Mouse (Mus musculus): Measurements from ENCODE around the gene Mettl16.

The Mettl16 gene

DNA sequence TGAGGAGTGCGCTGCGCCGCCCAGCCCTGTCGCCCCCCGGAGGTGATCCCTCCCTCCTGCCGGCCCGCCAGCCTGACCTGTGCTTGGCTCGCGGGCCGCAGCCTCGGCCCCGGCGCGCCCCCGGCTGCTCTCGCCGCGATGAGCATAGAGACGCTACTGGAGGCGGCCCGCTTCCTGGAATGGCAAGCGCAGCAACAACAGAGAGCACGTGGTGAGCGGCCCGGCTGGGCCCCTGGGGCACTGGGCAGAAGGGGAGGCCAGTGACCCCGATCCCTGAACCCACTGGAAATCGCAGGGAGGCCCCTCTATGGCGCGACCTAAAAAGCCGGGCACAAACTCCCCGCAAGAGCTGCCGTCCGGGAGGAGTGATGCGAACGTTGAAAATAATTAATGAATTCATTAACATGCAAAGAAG is 60.6 kb downstream of the Mettl16 start:
- peak in 1 of 2 experiments; percentile 54 for DNase-seq (ENCODE audit: low read depth in 1 of 2, low spot score in 2 of 2)

DNA sequence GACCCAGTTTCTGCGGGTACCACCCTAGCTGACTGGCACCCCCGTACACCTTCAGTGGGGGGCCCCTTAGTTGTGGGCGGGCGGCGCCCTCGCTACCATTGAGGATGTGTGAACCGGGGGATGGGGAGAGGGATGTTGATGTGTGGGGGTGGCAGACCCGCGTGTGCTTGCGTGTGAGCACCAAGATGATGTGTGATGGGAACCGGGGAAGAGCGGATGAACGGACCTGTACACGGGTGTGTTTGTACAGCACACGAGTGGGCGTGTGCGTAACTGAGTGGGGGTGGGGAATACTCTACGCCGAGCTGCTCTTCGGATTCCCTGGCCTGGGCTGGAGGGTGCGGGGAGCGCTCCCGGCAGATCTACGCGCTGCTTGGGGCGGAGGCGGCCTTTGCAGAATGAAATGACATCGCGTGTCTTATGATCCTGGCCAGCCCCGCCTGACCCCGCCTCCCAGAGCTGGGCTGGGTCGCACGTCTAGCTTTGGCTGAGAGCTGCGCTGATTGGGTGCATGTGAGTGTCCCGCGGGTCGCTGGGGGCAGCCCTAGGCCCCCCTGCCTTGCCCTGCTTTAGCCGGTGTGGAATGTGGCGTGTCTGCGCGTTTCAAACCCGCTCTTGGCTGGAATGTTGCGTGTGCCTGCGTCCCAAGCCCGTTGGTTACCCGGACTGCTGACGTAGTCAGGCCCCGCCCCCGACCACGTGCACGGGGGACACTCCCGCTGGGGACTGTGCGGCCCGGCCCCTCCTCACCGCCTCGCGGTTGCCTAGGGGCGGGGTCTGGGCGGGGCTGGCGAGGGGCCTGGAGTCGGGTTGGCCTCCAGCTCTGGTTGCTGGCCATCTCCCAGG is 61.2 kb downstream of the Mettl16 start:
- DNase-seq (ENCODE audit: low read depth in 1 of 2, low spot score in 2 of 2) = peak; percentile 99 to 100

DNA sequence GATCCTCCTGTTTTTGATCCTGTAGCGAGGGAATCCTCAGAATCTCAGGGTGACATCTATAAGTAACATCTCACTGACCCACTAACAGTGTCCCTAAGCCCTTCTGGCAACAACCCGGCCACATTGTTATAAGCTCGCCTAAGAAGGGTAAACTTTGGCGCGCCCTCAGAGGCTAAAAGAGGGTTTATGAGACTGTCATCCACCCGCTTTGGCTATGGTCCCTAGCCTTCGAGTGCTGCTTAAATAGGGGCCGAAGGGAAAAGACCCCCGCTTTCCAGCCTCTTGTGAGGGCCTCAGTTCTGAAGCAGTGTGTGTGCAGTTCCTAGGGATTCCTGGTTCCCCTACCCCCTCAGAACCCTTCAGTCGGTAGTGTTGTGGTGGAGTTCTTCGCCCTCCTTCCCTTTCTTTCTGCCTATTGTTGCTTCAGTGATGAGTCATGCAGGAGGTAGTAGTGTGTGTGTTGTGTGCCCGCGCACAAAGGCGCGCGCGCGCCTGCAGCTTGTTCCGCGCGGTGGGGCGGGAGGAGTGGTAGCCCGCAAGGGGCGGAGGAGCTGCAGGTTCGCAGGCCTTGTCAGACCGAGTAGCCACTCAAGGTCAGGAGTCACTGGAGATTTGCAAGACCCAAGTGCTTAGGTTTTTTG is 62.0 kb downstream of the Mettl16 start:
- DNase-seq (ENCODE audit: low read depth in 1 of 2, low spot score in 2 of 2) = peak; percentile 55 to 78

DNA sequence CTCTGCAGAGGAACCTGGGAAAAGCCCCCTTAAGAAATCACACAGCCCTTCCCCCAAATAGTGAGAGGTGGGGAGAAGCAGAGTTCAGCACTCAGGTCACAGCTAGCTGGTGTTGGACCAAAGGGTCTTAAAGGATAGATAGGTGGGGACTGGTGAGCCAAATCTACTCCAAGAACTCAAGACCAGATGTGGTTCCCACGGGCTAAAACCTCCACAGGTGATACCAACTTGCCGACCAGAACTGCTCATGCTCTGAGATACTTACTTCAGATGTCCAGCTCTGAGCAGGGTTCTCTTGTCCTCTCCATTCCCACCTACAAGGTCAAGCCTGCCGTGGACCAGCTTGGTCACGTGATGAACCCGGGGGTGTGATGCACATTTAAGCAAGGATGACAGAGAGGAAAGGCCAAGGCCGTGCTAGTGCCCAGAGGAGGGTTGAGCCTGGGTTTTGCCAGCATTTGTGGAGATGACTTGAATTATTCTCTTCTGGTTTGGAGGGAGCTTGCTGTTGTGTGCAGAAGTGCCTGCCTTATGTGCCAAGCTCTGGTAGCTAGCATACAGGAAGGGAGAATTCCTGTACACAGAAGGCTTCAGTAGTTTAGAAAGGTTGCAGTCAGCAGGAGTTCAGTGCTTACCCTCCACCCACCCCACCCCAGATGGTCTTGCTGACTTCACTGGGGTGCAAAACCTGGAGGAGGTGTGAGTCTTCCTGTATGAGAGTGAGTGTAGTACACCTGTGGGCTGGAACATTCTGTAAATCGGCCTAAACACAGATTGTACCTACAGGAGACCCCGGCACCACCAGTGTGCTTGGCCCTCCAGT is 63.1 kb downstream of the Mettl16 start:
- no peak for DNase-seq (ENCODE audit: low read depth in 1 of 2, low spot score in 2 of 2)

DNA sequence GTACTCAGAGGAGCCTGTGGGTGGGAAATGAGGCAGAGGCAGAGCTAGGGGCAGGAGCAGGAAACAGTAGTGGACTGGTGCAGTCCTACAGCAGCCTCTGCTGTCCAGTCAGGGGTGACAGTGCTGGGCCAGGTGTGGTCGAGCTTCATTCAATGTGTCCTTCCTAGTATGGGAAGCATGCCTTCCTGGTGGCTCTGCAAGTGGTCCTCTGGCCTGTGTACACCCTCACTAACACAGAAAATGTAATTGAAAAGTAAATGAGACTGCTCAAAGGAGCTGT is 63.7 kb downstream of the Mettl16 start:
- DNase-seq (ENCODE audit: low read depth in 1 of 2, low spot score in 2 of 2) = no peak

DNA sequence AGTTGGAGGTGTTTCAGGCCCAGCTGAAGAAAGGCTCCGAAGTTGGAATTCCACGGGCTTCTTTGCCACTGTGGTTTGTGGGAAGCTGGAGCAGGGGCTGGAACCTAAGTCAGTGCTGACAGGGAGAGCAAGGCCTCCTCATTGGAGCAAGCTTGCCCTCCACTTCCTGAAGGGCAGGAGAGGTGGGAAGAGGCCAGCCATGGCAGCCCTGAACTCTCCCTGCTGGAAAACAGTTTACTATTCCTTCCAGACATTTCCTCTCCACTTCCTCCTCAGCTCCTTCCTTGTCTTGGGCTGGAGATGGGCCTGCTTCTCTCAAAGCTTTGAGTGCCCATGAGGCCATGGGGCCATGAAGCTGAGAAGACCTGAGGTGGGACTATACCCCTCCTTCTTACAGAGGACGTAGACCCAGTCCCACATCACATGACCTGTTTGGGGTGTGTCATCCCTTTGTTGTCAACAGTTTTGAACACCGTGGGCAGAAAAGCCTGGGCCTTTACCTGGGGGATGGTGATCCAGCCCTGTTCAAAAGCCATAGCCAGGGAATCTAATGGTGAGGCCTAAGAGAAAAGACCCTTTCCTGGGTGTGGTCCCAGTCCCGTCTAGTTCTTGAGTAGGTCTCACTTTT is 64.1 kb downstream of the Mettl16 start:
- no peak for DNase-seq (ENCODE audit: low read depth in 1 of 2, low spot score in 2 of 2)

DNA sequence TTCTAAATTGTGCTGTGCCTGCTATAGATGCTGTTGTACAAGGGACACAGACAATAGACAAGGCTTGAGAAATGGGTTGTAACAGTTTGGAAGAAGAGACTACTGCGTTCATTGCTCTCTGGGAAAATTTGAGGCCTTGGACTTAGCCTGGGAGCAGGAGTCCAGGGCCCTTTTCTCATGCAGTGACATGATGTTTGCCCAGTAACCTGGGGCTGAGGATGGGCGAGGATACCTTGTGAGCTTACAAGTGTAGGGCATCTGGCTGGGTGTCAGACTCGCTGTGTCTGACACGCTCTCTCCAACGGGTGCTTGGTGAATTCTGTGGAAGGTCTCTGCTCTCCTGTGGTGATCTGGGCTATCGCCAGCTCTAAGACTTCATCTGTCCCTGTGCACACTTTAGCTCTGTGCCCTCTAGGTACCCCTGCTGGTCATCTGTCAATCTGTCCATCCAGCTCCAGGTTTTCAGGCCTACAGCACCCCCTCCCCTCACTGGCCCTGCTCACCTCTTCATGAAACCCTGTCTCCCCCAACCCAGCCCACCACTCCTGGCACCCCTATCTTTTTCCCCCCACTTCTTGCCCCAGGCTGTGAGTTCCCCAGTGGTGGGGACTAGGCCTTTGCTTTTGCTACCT is 65.1 kb downstream of the Mettl16 start:
- DNase-seq (ENCODE audit: low read depth in 1 of 2, low spot score in 2 of 2) = no peak

DNA sequence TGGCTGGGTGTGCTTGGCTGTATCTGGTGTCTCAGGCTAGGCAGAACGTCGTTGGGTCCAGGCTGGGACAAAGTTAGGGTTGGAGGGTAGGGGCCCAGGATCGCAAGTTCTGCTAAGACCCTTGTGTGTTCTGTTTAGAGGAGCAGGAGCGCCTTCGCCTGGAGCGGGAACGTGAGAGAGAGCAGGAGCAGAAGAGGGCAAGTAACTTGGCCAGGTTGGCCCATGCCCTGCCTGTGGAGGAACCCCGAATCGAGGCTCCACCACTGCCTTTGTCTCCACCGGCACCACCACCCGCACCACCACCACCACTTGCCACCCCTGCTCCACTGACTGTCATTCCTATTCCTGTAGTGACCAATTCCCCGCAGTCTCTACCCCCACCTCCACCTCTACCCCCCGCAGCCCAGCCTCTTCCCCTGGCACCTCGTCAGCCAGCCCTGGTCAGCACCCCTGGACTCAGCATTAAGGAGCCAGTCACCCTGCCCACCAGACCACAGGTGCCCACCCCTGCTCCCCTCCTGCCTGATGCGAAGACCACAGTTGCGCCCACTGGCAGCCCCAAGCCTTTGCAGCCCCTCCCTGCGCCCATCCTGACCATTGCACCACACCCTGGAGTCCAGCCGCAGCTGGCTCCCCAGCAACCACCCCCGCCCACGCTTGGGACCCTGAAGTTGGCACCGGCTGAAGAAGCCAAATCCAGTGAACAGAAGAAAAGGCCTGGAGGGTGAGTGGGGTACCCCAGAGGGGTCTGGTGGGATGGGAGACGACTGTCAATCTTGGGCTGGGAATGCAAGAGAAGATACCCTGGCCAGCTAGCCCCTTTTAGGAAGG is 65.8 kb downstream of the Mettl16 start:
- DNase-seq (ENCODE audit: low read depth in 1 of 2, low spot score in 2 of 2) = no peak

DNA sequence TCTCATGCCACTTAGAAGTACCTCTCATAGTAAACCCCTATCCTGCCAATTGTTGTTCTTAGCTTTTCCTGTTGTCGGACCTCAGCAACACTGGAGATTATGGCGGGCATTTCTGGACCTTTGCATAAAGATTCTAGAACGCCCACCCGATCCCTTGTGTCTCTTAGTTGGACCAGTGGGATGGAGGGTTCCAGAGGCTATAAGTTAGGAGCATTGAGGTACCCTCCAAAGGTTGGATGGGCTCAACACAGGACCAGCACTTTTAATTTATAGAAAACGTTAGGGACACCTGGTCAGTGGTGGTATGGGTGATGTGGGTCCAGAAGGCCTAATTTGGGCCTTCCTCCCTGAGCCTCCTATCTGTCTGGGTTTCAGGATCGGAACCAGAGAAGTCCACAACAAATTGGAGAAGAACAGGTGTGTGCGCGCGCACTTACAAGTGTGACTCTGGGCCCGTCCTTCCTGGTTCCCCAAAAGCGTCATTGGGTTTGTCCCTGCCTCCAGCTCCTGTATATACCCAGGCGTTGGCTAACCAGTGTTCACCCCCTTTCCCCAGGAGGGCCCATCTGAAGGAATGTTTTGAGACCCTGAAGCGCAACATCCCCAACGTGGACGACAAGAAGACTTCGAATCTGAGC is 66.5 kb downstream of the Mettl16 start:
- DNase-seq (ENCODE audit: low read depth in 1 of 2, low spot score in 2 of 2) = no peak

DNA sequence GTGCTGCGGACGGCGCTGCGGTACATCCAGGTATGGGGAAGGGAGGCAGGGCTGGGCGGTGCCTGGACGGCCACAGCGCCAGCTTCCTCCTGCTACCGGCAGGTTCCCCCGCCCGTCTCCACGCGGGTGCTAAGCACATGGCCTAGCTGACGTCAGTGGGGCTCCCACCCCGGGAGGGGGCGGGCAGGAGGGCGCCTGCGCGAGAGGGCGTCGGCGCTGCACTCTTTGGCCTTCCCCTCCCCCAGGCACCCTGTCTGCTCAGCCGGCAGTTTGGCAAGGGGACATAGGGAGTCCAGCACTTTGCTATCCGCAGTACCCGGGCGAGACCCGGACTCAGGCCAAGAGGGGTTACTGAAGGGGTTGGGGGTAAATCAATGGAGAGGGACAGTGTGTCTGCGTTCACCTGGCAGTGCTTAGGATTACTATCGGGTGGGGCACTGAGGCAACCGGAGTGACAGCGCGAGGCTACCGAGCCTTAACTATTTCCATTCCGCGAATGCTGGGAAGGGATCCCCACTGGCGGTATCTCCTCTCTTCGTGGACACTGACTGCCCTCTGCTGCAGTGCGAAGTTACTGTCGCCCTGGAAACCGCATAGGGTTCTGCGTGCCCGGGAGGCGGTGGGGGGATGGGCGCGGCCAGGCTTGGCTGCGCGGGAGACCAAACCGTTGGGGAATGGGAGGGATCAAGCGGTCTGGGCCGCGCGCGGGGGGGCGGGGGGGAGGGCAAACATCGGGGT is 67.2 kb downstream of the Mettl16 start:
- DNase-seq (ENCODE audit: low read depth in 1 of 2, low spot score in 2 of 2) = peak; percentile 96 to 99

DNA sequence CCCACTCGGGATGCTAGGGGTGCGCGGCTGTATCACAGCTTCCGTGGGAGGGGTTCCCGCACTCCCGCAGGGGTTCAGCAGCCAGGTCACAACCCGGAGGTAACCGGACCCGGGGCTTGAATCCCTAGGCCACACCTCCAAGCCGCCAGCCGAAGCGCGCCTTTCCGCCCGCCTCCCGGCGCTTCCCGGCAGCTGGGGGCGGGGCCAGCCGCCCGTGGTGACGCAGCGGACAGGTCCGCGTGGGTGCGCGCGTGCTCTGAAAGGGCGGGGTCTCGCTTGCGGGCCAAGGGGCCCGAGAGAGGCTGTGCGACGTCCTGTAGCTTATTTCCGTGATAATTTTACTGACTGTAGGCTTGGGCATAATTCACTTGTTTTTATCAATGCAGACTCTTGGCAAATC is 67.8 kb downstream of the Mettl16 start:
- peak; percentile 97 to 98 for DNase-seq (ENCODE audit: low read depth in 1 of 2, low spot score in 2 of 2)

DNA sequence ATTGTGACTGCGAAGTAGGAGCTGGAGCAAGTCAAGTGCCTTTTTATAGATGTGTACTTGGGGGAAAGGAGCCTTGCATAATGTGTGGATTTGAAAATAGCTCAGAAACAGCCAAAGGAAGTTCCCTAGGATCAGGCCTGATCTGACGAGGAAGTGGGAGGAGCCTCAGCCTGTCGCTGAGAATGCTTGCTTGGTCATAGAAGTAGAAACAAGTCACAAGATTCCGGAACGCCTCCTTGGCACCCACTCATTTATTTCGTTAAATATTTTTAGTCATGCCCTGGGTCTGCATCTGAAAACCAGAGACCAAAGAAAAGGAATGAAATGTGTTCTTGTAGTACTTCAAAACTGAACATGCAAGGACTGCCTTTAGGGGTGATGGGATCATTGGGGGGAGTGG is 68.3 kb downstream of the Mettl16 start:
- DNase-seq (ENCODE audit: low read depth in 1 of 2, low spot score in 2 of 2) = peak; percentile 76 to 78

DNA sequence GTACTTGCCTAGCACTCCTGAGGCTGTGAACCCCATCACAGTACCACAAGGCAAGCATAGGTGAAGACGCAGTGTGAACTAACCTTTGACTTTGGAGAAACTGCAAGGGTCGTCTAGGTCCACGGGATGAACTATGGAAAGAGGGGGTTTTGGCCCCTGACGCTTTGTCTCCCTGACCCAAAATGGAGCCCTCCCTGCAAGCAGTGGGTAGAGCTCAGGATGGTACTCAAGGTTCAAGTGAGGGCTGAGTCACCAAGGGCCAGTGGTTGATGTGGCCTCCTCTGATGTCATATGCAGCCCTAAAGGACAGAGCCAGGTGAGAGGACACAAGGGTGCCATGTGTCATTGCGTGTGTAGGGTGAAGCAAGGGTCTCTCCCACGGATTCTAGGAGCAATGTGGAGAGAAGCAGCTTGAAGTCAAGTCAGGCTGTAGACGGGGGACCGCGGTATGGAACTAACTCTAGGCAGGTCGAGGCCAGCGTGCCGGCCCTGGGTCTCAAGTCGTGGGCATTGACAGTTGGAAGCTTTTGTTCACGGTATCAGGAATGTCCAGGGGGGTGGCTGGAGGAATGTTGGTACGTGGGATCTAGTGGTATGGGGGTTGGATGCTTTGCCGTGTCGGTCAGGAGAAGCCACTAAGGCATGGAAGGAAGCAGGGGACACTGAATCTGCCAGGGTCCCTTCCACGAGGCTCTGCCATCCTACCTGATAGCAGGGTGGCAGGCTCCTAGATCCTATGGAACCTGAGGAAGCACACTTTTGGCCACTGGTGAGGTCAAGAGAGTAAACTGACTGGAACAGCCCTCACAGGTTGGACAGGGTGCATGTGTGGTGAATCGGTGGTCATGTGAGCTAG is 69.5 kb downstream of the Mettl16 start:
- DNase-seq (ENCODE audit: low read depth in 1 of 2, low spot score in 2 of 2) = no peak

DNA sequence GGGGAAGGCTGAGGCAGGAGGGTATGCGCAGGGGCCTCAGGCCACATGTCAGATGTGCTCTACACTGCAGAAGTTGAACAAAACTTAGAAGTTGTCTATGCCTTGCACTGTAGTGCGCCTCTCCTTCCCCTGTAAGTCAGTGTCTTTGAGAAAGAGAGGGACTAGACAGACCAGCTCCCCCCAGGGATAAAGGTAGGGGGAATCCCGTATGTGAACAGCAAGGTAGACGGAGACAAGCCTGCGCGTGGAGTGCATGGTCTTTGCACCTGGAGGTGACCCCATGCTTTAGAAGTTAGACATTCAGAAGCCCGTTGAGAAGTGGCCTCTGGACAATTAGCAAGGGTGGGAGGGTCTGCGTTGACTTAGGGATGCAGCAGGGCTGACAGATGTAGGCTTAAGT is 70.1 kb downstream of the Mettl16 start:
- no peak for DNase-seq (ENCODE audit: low read depth in 1 of 2, low spot score in 2 of 2)

DNA sequence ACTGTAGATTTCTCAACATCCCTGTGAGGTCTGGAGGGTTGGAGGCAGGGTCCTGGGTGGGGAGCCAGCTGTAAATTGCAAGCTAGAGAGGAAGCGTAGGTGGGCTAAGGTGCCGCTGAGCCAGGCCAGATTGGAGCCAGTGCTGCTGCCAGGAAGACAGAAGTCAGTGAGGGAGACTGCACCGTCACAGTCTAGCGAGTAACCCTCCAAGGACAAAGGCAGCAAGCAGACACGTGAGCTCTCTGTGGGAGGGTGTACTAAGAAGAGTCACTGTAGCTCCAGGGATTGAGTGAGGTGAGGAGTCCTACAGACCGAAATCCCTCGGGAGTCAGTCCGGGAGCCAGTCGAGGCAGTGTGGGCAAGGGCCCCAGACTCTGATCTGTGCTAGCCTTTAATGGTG is 70.7 kb downstream of the Mettl16 start:
- DNase-seq (ENCODE audit: low read depth in 1 of 2, low spot score in 2 of 2) = no peak

DNA sequence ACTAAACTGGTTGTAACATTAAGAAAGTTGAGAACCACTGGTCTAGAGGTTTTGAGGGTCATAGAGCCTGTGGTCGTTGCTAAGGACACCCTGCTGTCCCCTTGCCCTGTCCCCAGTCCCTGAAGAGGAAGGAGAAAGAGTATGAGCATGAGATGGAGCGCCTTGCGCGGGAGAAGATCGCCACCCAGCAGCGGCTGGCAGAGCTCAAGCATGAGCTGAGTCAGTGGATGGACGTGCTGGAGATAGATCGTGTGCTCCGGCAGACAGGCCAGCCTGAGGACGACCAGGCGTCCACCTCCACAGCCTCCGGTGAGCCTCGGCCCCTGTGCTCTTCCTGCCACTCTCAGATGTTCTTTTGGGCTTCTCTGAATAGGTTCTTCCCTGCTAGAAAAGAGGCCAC is 71.4 kb downstream of the Mettl16 start:
- DNase-seq (ENCODE audit: low read depth in 1 of 2, low spot score in 2 of 2) = no peak

DNA sequence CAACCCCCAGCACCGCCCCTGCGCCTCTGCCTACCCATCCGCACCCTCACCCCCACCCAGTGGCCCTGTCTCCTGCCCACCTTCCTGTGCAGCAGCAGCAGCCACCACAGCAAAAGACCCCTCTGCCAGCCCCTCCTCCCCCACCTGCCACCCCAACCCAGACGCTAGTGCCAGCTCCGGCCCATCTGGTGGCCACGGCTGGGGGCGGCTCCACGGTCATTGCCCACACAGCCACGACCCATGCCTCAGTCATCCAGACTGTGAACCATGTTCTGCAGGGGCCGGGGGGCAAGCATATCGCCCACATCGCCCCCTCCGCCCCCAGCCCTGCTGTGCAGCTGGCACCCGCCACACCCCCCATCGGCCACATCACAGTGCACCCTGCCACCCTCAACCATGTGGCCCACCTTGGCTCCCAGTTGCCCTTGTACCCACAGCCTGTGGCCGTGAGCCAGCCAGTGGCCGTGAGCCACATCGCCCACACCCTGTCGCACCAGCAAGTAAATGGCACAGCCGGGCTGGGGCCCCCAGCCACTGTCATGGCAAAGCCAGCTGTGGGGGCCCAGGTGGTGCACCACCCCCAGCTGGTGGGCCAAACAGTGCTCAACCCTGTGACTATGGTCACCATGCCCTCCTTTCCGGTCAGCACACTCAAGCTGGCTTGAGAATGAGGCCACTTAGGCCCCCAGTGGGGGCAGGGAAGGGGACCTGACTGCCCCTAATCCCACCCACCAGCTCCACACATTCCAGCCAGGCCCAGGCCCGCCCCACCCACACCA is 72.2 kb downstream of the Mettl16 start:
- no peak for DNase-seq (ENCODE audit: low read depth in 1 of 2, low spot score in 2 of 2)

DNA sequence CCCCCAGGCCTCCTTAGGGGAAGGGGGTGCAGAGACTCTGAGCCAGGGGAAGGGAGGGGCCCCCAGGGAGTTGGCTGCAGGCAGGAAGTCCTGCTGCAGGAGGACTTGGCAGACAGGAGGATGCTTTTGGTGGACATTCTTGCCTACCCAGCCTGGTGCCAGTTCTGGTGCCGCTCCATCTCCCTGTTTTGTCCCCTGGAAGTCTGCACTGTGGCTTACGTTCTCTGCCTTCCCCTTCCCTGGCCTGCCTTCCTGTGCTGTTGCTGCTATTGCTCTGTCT is 72.7 kb downstream of the Mettl16 start:
- no peak for DNase-seq (ENCODE audit: low read depth in 1 of 2, low spot score in 2 of 2)
